ENCODE assay signal across 17 mouse cellular contexts in the genomic region with DNA sequence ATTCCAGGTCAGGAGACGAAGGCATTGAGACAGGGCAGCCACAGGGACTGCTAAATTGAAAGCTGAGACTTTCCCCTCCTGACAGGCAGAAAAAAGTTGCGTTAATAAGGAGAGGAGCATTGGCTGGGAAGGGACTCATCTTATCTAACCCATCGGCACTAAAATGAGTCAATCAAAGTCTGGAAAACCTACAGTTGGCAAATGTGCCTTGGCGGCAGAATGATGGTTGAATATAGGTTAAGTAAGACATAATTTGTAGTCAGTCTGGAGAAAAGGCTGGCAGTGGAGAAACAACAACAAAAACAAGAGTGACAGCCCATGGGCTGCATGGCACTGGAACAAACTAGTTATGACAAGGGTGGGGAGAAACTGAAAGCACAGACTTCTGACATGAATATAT.
"Had no signal": no experiment of that assay in that cellular context is flagged by ENCODE, and none has a peak within 500 bp of the region (broad histone marks: within the 10 kb centered on the region; RNA-seq: fewer than 3 reads in every experiment).

No protein-coding gene starts in this region.

- H3K27me3 ChIP-seq: liver, embryonic 15.5 days; neural tube, embryonic 15.5 days; stomach, embryonic 15.5 days had no signal

- H3K4me2 ChIP-seq: liver, embryonic 11.5 days; liver, embryonic 15.5 days; lung, embryonic 14.5 days; neural tube, embryonic 15.5 days; stomach, embryonic 15.5 days had no signal

- H3K4me3 ChIP-seq: left cerebral cortex, adult 2 months; limb, embryonic 10.5 days; liver, embryonic 15.5 days; midbrain, embryonic 10.5 days; myocyte; neural tube, embryonic 15.5 days; stomach, embryonic 15.5 days had no signal

- DNase-seq: kidney, postnatal 10 days; kidney, postnatal 4 days; lung, embryonic 14.5 days; lung, postnatal 10 days; lung, postnatal 4 days; midbrain, embryonic 14.5 days; right cerebral cortex, postnatal 14 days; thymus, adult 2 months; thymus, postnatal 25 days had no signal

- H3K27ac ChIP-seq: left cerebral cortex, adult 2 months; limb, embryonic 10.5 days; liver, embryonic 15.5 days; midbrain, embryonic 10.5 days; neural tube, embryonic 15.5 days; stomach, embryonic 15.5 days had no signal

- H3K4me1 ChIP-seq: limb, embryonic 10.5 days; liver, embryonic 15.5 days; midbrain, embryonic 10.5 days; neural tube, embryonic 15.5 days; stomach, embryonic 15.5 days had no signal

- H3K36me3 ChIP-seq: limb, embryonic 10.5 days; liver, embryonic 15.5 days; midbrain, embryonic 10.5 days; neural tube, embryonic 15.5 days; stomach, embryonic 15.5 days had no signal

- H3K9me3 ChIP-seq: limb, embryonic 10.5 days; liver, embryonic 15.5 days; midbrain, embryonic 10.5 days; neural tube, embryonic 15.5 days; stomach, embryonic 15.5 days had no signal

- H3K9ac ChIP-seq: liver, embryonic 15.5 days; lung, embryonic 14.5 days; neural tube, embryonic 15.5 days; stomach, embryonic 15.5 days had no signal
